Mouse (Mus musculus) brain, embryonic 14.5 days (tissue): ENCODE measurements at regions not wholly inside any gene's neighbourhood (a gene's known extent, or its start where the extent isn't known, plus 50 kb on each side); places are given as distances from the start of the nearest gene placed in this dataset.

Experiments
- CTCF ChIP-seq: fragments of 200-500 bp; IDR thresholded peaks from 2 replicates; pipeline ENCODE4 v1.5.1; 2012; ENCODE audit warnings: inconsistent platforms, mild to moderate bottlenecking, moderate library complexity, borderline replicate concordance; ENCODE audit not compliant: insufficient read depth, insufficient read length; ENCODE audit errors: extremely low read depth
- POLR2A ChIP-seq: fragments of 200-500 bp; IDR thresholded peaks from 2 replicates; pipeline ENCODE4 v1.6.1; 2012; ENCODE audit warnings: mild to moderate bottlenecking, inconsistent platforms, borderline replicate concordance; ENCODE audit not compliant: poor library complexity, insufficient read depth, insufficient read length, severe bottlenecking; ENCODE audit errors: extremely low read depth

GRCm38 (mm10) chrX:85384452-85384851 is 135.0 kb downstream of the Fthl17a start:
- TF ChIP-seq CTCF: no peak
- TF ChIP-seq POLR2A: no peak
